Mouse (Mus musculus): ENCODE measurements around the gene Kcnn4. TPM values are rescaled to one million over a fixed set of nuclear protein-coding genes. Genes with fewer than 3 reads are reported as not detected.

The Kcnn4 gene
- polyA plus RNA-seq (2012; ENCODE audit: insufficient read depth, insufficient read length, low replicate concordance, missing spikeins), result not detected in 2 replicates

- WGBS, result 47% methylated on average over 23 of the region's 23 CpGs
- Histone ChIP-seq H3K4me1 (ENCODE audit: control insufficient read depth, insufficient read depth, low read length) (peaks cover 25% of the 10 kb centered on the region), H3K4me3 (ENCODE audit: insufficient read depth, low read depth, low read length) (peak within 1 kb of the TSS; percentile 15; the same call in 1 of the 2 replicates), H3K27ac (ENCODE audit: insufficient read depth, low read depth, low read length) (no peak within 1 kb of the TSS; the same call in 1 of the 2 replicates)
- TF ChIP-seq POLR2A (IDR thresholded peaks at IDR 0.05; ENCODE audit: insufficient read depth, low read depth, low read length) (no peak), CTCF (IDR thresholded peaks at IDR 0.05; ENCODE audit: insufficient read depth, low read depth, low read length) (no peak)
Measured at GRCm38 (mm10) chr7:24369731-24370541, at the start of gene Kcnn4. Gene Kcnn4, plus strand, starts transcription at chr7:24370263.

- Histone ChIP-seq H3K4me1 (ENCODE audit: control insufficient read depth, insufficient read depth, low read length) (peaks cover 11% of the 10 kb centered on the region), H3K27ac (ENCODE audit: insufficient read depth, low read depth, low read length) (no peak overlapping the region), H3K4me3 (ENCODE audit: insufficient read depth, low read depth, low read length) (no peak overlapping the region)
- 78% methylated on average over 4 of the region's 4 CpGs for WGBS
- TF ChIP-seq POLR2A (IDR thresholded peaks at IDR 0.05; ENCODE audit: insufficient read depth, low read depth, low read length) (no peak), CTCF (IDR thresholded peaks at IDR 0.05; ENCODE audit: insufficient read depth, low read depth, low read length) (no peak)
Measured at GRCm38 (mm10) chr7:24322593-24322992, 47.5 kb upstream of the Kcnn4 start.

GRCm38 (mm10) chr7:24325197-24325596 lies 44.9 kb upstream of the Kcnn4 start:
- H3K27ac ChIP-seq (ENCODE audit: insufficient read depth, low read depth, low read length), result 0 out of 2 replicates have a peak overlapping the region, but pooled peaks have one; percentile 15
- no peak overlapping the region for H3K4me3 ChIP-seq (ENCODE audit: insufficient read depth, low read depth, low read length)
- WGBS, result 22% methylated on average over 6 of the region's 6 CpGs
- H3K4me1 ChIP-seq (ENCODE audit: control insufficient read depth, insufficient read depth, low read length), result peaks cover 11% of the 10 kb centered on the region
- TF ChIP-seq CTCF (IDR thresholded peaks at IDR 0.05; ENCODE audit: insufficient read depth, low read depth, low read length) (no peak), POLR2A (IDR thresholded peaks at IDR 0.05; ENCODE audit: insufficient read depth, low read depth, low read length) (no peak)

- Histone ChIP-seq H3K4me3 (ENCODE audit: insufficient read depth, low read depth, low read length) (peak overlapping the region; percentile 25), H3K27ac (ENCODE audit: insufficient read depth, low read depth, low read length) (0 out of 2 replicates have a peak overlapping the region, but pooled peaks have one; percentile 15), H3K4me1 (ENCODE audit: control insufficient read depth, insufficient read depth, low read length) (peaks cover 11% of the 10 kb centered on the region)
- 3% methylated on average over 13 of the region's 13 CpGs for WGBS
- TF ChIP-seq POLR2A (IDR thresholded peaks at IDR 0.05; ENCODE audit: insufficient read depth, low read depth, low read length) (no peak), CTCF (IDR thresholded peaks at IDR 0.05; ENCODE audit: insufficient read depth, low read depth, low read length) (no peak)
Measured at GRCm38 (mm10) chr7:24325675-24326128, 44.4 kb upstream of the Kcnn4 start.

GRCm38 (mm10) chr7:24326273-24327135 lies 43.6 kb upstream of the Kcnn4 start:
- TF ChIP-seq CTCF (IDR thresholded peaks at IDR 0.05; ENCODE audit: insufficient read depth, low read depth, low read length) (no peak), POLR2A (IDR thresholded peaks at IDR 0.05; ENCODE audit: insufficient read depth, low read depth, low read length) (no peak)
- peak overlapping the region; percentile 38; the same call in 1 of the 2 replicates for H3K27ac ChIP-seq (ENCODE audit: insufficient read depth, low read depth, low read length)

GRCm38 (mm10) chr7:24327281-24327975 lies 42.6 kb upstream of the Kcnn4 start:
- peaks cover 11% of the 10 kb centered on the region for H3K4me1 ChIP-seq (ENCODE audit: control insufficient read depth, insufficient read depth, low read length)
- 91% methylated on average over 14 of the region's 14 CpGs for WGBS

More at GRCm38 (mm10) chr7:24326273-24327135, 43.6 kb upstream of the Kcnn4 start:
- 33% methylated on average over 20 of the region's 20 CpGs for WGBS
- H3K4me1 ChIP-seq (ENCODE audit: control insufficient read depth, insufficient read depth, low read length), result peaks cover 11% of the 10 kb centered on the region
- H3K4me3 ChIP-seq (ENCODE audit: insufficient read depth, low read depth, low read length), result peak overlapping the region; percentile 25; the same call in 1 of the 2 replicates

GRCm38 (mm10) chr7:24333304-24333986 lies 36.6 kb upstream of the Kcnn4 start, which contains the start of gene Tescl:
Gene Tescl, minus strand, starts transcription at chr7:24333936.
- no peak within 1 kb of the TSS for H3K27ac ChIP-seq (ENCODE audit: insufficient read depth, low read depth, low read length)
- H3K4me1 ChIP-seq (ENCODE audit: control insufficient read depth, insufficient read depth, low read length), result no peaks in the 10 kb centered on the region; the same call in 1 of the 2 replicates
- 54% methylated on average over 49 of the region's 49 CpGs for WGBS
- TF ChIP-seq POLR2A (IDR thresholded peaks at IDR 0.05; ENCODE audit: insufficient read depth, low read depth, low read length) (no peak), CTCF (IDR thresholded peaks at IDR 0.05; ENCODE audit: insufficient read depth, low read depth, low read length) (no peak)
- no peak within 1 kb of the TSS for H3K4me3 ChIP-seq (ENCODE audit: insufficient read depth, low read depth, low read length)

More at GRCm38 (mm10) chr7:24327281-24327975, 42.6 kb upstream of the Kcnn4 start:
- no peak for TF ChIP-seq POLR2A (IDR thresholded peaks at IDR 0.05; ENCODE audit: insufficient read depth, low read depth, low read length)
- no peak for TF ChIP-seq CTCF (IDR thresholded peaks at IDR 0.05; ENCODE audit: insufficient read depth, low read depth, low read length)
- no peak overlapping the region for H3K27ac ChIP-seq (ENCODE audit: insufficient read depth, low read depth, low read length)
- H3K4me3 ChIP-seq (ENCODE audit: insufficient read depth, low read depth, low read length), result no peak overlapping the region
